Mouse (Mus musculus) heart, embryonic 14.5 days (tissue): ENCODE results near the gene Fam78a. TPM values are rescaled to one million over a fixed set of nuclear protein-coding genes. Genes with fewer than 3 reads are reported as not detected.

Experiments
- ATAC-seq: fragments of 200-750 bp; cut with Nextera tagmentation; 2 replicates; pipeline ENCODE4 v1.8.0; 2017; ENCODE audit warnings: low read depth, moderate TSS enrichment; ENCODE audit not compliant: insufficient number of reproducible peaks, insufficient read depth, low FRiP score
- H3K27ac ChIP-seq, 2 experiments: fragments of 200-500 bp in 1 of 2; fragments of 300-500 bp in 1 of 2; sonication (generic) in 1 of 2; replicated peaks in 1 of 2; 2 replicates each; pipeline ENCODE4 v1.5.1; 2012 to 2014; ENCODE audit warnings: low read depth in 2 of 2, low read length in 2 of 2, control low read depth in 1 of 2, mild to moderate bottlenecking in 1 of 2, mixed read lengths in 1 of 2; ENCODE audit not compliant: control insufficient read depth in 1 of 2, insufficient read depth in 1 of 2
- H3K27me3 ChIP-seq: fragments of 300-500 bp; sonication (generic); 2 replicates; pipeline ENCODE4 v1.6.1; 2014; ENCODE audit warnings: mild to moderate bottlenecking, low read length, control low read depth; ENCODE audit not compliant: control insufficient read depth, insufficient read depth
- H3K36me3 ChIP-seq: fragments of 300-500 bp; sonication (generic); 2 replicates; pipeline ENCODE4 v1.6.1; 2014; ENCODE audit warnings: mild to moderate bottlenecking, control low read depth, low read length, mixed read lengths; ENCODE audit not compliant: control insufficient read depth, insufficient read depth
- H3K4me1 ChIP-seq, 2 experiments: fragments of 200-500 bp in 1 of 2; fragments of 300-500 bp in 1 of 2; sonication (generic) in 1 of 2; 2 replicates each; pipeline ENCODE4 v1.6.1; 2012 to 2014; ENCODE audit warnings: low read length in 2 of 2, control low read depth in 1 of 2, mixed read lengths in 1 of 2; ENCODE audit not compliant: control insufficient read depth in 2 of 2, insufficient read depth in 2 of 2
- H3K4me2 ChIP-seq: fragments of 300-500 bp; sonication (generic); 2 replicates; pipeline ENCODE4 v1.6.1; 2014; ENCODE audit warnings: mild to moderate bottlenecking, low read length
- H3K4me3 ChIP-seq, 2 experiments: fragments of 200-500 bp in 1 of 2; fragments of 300-500 bp in 1 of 2; sonication (generic) in 1 of 2; 2 replicates each; pipeline ENCODE4 v1.5.1; 2012 to 2014; ENCODE audit warnings: low read length in 2 of 2, mild to moderate bottlenecking in 2 of 2, control low read depth in 1 of 2, low read depth in 1 of 2, moderate library complexity in 1 of 2; ENCODE audit not compliant: control insufficient read depth in 1 of 2, insufficient read depth in 1 of 2
- H3K9ac ChIP-seq: fragments of 300-500 bp; sonication (generic); 2 replicates; pipeline ENCODE4 v1.6.1; 2014; ENCODE audit warnings: mild to moderate bottlenecking, low read length
- H3K9me3 ChIP-seq: fragments of 300-500 bp; sonication (generic); 2 replicates; pipeline ENCODE4 v1.6.1; 2016; ENCODE audit warnings: low read length, control low read depth; ENCODE audit not compliant: control insufficient read depth
- WGBS: fragments of 180-500 bp; shearing (Covaris S2); extraction: QIAGEN DNeasy Blood & Tissue Kit; methylation state at CpG from one replicate; pipeline ENCODE4 v1.1.7; 2014; 5-methylcytosine and 5-hydroxymethylcytosine counted together
- polyA plus RNA-seq: library from polyadenylated mRNA; unstranded; fragments of >200 nt; fragmentation: Nextera tagmentation; extraction: Ambion mirVana; gene quantifications from 2 replicates; pipeline ENCODE4 v1.2.1, GENCODE M21; 2014

The Fam78a gene
- polyA plus RNA-seq, 1 experiment from 2014 or later, result 33.7 TPM

GRCm38 (mm10) chr2:32128536-32128841 lies 43.8 kb upstream of the Fam78a start:
- WGBS, result 68% methylated on average over 5 of the region's 5 CpGs
- Histone ChIP-seq H3K36me3 (no peaks in the 10 kb centered on the region), H3K4me2 (peak overlapping the region; percentile 49), H3K9ac (peak overlapping the region; percentile 53), H3K9me3 (no peaks in the 10 kb centered on the region), H3K27ac (peak overlapping the region; percentile 77 to 93), H3K4me1 (peaks cover 33 to 48% of the 10 kb centered on the region in 2 experiments), H3K4me3 (no peak overlapping the region), H3K27me3 (no peaks in the 10 kb centered on the region)
- no peak for ATAC-seq

DNA sequence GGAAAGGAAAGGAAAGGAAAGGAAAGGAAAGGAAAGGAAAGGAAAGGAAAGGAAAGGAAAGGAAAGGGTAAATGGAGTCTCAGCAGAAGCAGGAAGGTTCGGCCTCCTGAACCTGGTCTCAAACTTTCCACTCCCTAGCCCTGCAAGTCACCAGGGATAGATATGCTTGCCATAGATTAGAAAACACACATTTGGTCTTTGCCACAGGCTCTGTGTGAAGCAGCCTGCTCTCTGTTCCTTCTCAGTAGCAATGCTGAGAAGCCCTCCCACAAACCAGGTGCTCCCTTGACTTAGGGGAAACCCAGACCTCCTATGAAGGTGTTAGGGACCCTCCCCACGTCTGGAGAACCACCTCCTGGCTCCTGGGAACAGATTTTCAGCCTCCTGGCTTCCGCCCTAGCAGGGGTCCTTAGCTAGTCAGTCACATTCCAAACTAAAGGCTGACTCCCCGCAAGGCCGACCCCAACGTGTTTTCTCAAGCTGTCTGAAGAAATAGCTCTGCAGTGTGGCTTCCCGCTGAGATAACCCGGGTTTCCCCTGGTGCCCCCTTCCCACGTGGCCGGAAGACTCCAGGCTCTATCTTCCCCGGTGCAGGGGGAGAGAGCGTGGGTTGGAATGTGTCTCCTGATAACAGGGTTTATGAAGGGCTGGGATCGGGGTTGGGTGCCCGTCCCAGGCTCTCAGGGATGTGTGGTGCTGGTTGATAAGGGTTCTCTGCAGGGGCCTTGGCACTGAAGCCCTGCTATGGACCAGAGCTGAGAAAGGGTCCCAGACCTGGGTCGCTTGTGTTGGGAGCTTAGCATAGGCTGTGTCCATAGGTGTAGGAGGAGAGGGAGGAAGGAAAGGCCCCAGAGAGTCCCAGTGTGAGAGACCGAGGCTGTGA lies 43.2 kb upstream of the Fam78a start:
- ATAC-seq, result peak; percentile 83
- H3K4me1 ChIP-seq, result peaks cover 35 to 48% of the 10 kb centered on the region in 2 experiments
- H3K4me2 ChIP-seq, result peak overlapping the region; percentile 49
- H3K27ac ChIP-seq, result peak overlapping the region; percentile 77 to 93
- no peaks in the 10 kb centered on the region for H3K9me3 ChIP-seq
- no peaks in the 10 kb centered on the region for H3K36me3 ChIP-seq
- 4% methylated on average over 16 of the region's 16 CpGs for WGBS
- peak overlapping the region in 1 of 2 experiments; percentile 9; a peak in 1 of 4 replicates for H3K4me3 ChIP-seq
- H3K9ac ChIP-seq, result peak overlapping the region; percentile 53
- H3K27me3 ChIP-seq, result no peaks in the 10 kb centered on the region

- ATAC-seq, result no peak
- H3K27me3 ChIP-seq, result no peaks in the 10 kb centered on the region
- H3K4me1 ChIP-seq, result peaks cover 3 to 7% of the 10 kb centered on the region in 2 experiments; a peak in 2 of 4 replicates
- no peak overlapping the region for H3K27ac ChIP-seq
- no peak overlapping the region for H3K4me2 ChIP-seq
- 94% methylated on average over 2 of the region's 2 CpGs for WGBS
- no peaks in the 10 kb centered on the region for H3K9me3 ChIP-seq
- H3K9ac ChIP-seq, result no peak overlapping the region
- no peak overlapping the region for H3K4me3 ChIP-seq
- no peaks in the 10 kb centered on the region for H3K36me3 ChIP-seq
Observed at GRCm38 (mm10) chr2:32121785-32122184, 37.1 kb upstream of the Fam78a start.

DNA sequence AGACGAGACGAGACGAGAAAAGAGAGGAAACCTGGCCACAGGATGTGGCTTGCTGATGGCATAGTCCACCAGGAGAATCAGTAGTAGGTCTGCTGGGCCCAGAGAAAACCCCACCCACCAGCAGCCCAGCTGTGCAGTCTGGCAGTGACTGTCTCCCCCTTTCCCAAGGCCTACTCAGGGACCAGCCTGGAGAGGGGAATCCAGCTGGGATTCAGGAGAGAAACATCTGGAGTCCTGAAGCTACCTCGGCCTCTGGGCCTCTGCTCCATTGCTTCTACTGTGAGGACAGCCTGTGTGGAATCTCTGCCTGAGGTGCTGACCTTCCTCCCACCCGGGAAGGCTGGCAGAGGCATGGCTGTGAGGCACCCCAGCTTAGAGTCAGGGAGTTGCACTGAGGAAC lies 36.5 kb upstream of the Fam78a start:
- Histone ChIP-seq H3K9ac (no peak overlapping the region; the same call in 1 of the 2 replicates), H3K36me3 (no peaks in the 10 kb centered on the region), H3K27ac (no peak overlapping the region), H3K4me2 (no peak overlapping the region), H3K27me3 (no peaks in the 10 kb centered on the region), H3K4me3 (no peak overlapping the region), H3K9me3 (no peaks in the 10 kb centered on the region), H3K4me1 (peaks cover 3 to 7% of the 10 kb centered on the region in 2 experiments; a peak in 2 of 4 replicates)
- 64% methylated on average over 5 of the region's 5 CpGs for WGBS
- ATAC-seq, result no peak

GRCm38 (mm10) chr2:32119802-32120750 lies 35.4 kb upstream of the Fam78a start:
- no peak overlapping the region for H3K4me3 ChIP-seq
- no peak for ATAC-seq
- H3K27ac ChIP-seq, result no peak overlapping the region
- no peaks in the 10 kb centered on the region for H3K27me3 ChIP-seq
- H3K36me3 ChIP-seq, result no peaks in the 10 kb centered on the region
- no peaks in the 10 kb centered on the region for H3K9me3 ChIP-seq
- WGBS, result 90% methylated on average over 20 of the region's 20 CpGs
- no peak overlapping the region for H3K9ac ChIP-seq
- no peak overlapping the region for H3K4me2 ChIP-seq
- peaks cover 3 to 7% of the 10 kb centered on the region in 2 experiments; a peak in 2 of 4 replicates for H3K4me1 ChIP-seq

- Histone ChIP-seq H3K9me3 (no peaks in the 10 kb centered on the region), H3K4me1 (peaks cover 0 to 2% of the 10 kb centered on the region in 2 experiments; a peak in 1 of 4 replicates), H3K36me3 (no peaks in the 10 kb centered on the region), H3K27me3 (no peaks in the 10 kb centered on the region), H3K4me3 (no peak overlapping the region), H3K9ac (no peak overlapping the region), H3K4me2 (no peak overlapping the region), H3K27ac (no peak overlapping the region)
- no peak for ATAC-seq
- WGBS, result 81% methylated on average over 4 of the region's 4 CpGs
Observed at GRCm38 (mm10) chr2:32115851-32116268, 31.2 kb upstream of the Fam78a start.

DNA sequence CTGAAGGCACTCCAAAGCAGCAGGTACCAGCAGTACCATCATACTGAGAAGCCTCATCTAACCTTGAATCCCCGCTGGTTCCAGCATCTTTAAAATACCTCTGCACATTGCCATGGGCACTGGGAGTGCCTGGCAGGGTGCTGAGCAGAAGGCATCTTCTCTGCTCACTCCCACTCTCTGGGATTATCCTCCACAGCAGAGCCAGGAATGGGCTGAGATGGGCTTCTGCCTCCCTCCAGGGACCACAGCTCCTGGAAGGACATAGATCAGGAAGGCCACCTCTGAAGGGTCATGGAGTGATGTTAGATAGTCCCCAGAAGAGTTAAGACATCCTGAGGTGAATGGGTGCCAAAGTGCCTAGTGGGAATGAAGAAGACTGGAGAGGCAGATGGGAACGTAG lies 27.9 kb upstream of the Fam78a start:
- no peak overlapping the region for H3K9ac ChIP-seq
- 76% methylated on average over 2 of the region's 2 CpGs for WGBS
- H3K27me3 ChIP-seq, result no peaks in the 10 kb centered on the region
- no peak overlapping the region for H3K4me3 ChIP-seq
- peaks cover 19% of the 10 kb centered on the region for H3K36me3 ChIP-seq
- no peak overlapping the region for H3K27ac ChIP-seq
- no peak overlapping the region for H3K4me2 ChIP-seq
- no peak for ATAC-seq
- no peaks in the 10 kb centered on the region for H3K9me3 ChIP-seq
- peaks cover 0 to 4% of the 10 kb centered on the region in 2 experiments; a peak in 1 of 4 replicates for H3K4me1 ChIP-seq
